Mouse (Mus musculus) gastrocnemius, postnatal 14 days (tissue): ENCODE measurements at regions not wholly inside any gene's neighbourhood (a gene's known extent, or its start where the extent isn't known, plus 50 kb on each side); places are given as distances from the start of the nearest gene placed in this dataset.

Experiments
- DNase-seq: peaks from one replicate; pipeline ENCODE4 v3.0.0; 2021; ENCODE audit warnings: mixed read lengths
- intact Hi-C: fragments of 180-260 bp; cut with DNase I; formaldehyde crosslinking; loops from one replicate; pipeline ENCODE4 v1.15.1; 2025; ENCODE audit warnings: low total_unique reads

DNA sequence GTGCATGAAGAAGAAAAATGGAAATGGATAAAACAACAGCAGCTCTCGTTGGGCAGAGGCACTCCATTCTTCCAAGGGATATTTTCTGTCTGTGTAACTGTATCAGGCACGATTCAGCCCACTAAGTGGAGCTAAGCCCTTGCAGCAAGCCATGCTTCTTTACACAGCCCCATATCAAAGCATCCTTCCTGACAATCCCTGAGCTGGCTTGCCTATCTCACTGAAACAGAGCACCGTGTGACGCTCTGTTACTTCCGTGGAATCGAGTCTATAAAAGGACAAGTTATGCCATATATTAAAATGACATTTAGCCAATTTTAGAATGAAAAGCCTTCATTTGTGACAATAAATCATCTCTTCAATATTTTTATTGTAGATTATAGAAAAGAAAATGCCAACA lies 918.8 kb downstream of the Tbl1xr1 start:
- intact Hi-C loops = no loop called here

DNA sequence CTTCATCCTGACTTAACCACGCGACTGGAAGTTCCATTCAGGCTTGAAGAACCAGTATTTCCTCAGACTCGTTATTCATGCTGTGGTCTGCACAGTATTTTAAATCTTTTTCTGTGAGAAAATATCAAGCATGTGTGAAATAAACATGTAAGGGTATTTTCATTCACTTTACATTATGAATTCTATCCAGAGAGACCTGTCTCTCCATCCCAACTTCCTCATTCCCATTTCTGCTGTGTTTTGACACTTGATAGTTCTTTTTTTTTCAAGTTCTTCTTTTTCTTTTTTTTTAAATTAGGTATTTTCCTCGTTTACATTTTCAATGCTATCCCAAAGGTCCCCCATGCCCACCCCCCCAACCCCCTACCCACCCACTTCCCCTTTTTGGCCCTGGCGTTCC lies 919.4 kb downstream of the Tbl1xr1 start:
- no peak for DNase-seq
- intact Hi-C loops = no loop called here

More for the DNA sequence above, 918.8 kb downstream of the Tbl1xr1 start:
- DNase-seq = no peak

DNA sequence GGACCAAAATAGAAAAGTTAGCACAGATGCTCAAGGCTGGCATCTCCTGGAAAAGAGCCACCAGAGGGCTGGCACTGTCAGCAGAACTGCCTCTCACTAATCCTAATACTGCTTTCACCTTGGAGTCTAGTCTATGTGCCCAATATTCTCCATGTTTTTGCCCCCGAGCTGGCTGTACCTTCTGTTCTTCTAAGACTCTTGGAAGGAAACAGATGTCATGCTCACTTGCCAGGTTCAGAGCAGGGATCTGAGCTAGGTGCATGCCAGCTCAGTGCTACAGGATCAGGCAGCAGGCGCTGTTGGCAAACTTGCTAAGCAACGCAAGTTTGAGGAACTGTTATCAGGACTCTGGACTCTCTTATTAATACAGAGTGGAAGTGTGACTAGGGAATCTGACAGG lies 924.6 kb downstream of the Tbl1xr1 start:
- peak; percentile 4 for DNase-seq
- intact Hi-C loops = no loop called here

DNA sequence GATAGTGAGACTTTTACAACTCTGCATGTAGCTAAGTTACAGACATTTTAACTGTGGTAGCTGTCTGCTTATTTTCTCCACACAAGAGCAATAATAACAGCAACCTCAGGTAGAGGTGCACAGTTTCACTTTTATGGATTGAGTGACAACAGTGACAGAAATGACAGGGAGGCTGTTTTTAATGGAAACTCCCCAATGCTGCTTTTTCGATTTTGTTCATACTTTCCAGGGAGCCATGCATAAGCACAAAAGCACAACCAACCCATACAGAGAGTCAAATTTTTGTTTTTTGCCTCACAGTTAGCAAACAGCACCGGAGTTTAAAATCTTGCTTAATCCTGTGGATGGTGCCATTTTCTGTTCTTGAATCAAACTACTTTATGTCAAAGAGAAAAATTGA lies 955.6 kb downstream of the Tbl1xr1 start:
- intact Hi-C loops = no loop called here
- DNase-seq = no peak

DNA sequence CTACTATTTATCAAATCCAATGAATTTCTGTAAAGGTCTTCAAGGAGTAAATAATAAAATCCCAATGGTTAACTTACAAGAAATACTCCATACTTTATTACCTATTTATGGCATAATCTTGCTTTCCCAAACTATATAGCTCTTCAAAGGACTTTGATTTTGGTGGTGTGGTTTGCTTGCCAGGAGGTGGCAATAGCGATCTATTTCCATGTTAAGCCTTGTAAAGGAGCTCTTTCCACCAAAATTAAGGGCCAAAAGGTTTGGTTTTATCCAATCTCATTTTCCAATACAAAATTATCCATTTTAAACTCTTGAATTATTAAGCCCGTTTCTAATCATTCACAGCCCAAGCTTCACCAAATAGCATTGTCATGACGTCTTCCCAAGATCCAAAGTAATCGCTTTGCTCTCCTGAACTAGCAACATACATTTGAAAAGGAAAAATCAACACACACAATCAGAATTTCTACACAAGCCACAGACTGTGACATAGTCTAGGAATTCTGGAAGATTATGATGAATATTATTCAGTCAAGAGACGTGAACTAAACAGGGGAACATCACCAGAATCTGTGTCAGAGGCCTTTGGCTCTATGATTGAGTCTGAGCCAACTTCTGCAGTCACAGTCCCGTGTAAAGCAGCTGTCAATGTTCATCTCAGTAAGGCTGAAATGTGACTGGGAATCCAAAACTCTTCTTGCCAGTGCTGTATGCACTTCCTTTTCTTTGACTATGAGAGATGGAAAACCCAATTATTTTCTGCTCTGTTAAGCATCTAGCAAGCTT lies 986.9 kb downstream of the Tbl1xr1 start:
- no peak for DNase-seq
- intact Hi-C loops = no loop called here

DNA sequence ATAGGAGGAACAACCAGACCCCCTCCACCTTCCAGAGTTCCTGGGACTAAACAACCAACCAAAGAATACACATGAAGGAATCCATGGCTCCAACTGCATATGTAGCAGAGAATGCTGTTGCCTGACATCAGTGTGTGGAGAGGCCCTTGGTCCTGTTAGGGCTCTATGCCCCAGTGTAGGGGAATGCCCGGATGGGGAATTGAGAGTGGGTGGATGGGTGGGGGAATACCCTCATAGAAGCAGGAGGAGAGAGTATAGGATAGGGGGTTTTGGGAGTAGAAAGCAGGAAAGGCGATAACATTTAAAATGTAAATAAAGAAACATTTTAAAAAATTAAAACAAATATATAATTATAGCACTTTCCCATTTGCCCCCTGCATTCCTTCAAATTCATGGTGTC lies 995.0 kb downstream of the Tbl1xr1 start:
- no peak for DNase-seq
- intact Hi-C loops = no loop called here
